9 mouse cellular contexts compared by ENCODE assay signal in genomic region chr6:124918331-124918690, GRCm38 (mm10). TPM values are rescaled to one million over a fixed set of nuclear protein-coding genes. Genes with fewer than 3 reads are reported as not detected.
DNase-seq lines count a peak whose midpoint lies in the region; ATAC-seq and TF ChIP-seq lines count a peak whose summit lies in the region.
"Had no signal": no experiment of that assay in that cellular context is flagged by ENCODE, and none has a peak within 500 bp of the region (broad histone marks: within the 10 kb centered on the region; RNA-seq: fewer than 3 reads in every experiment).

No protein-coding gene starts in this region.

- no peaks in the 10 kb centered on the region for H3K9me3 ChIP-seq in hindbrain, embryonic 14.5 days (ENCODE audit: control insufficient read depth, low read length)
- H3K9me3 ChIP-seq in midbrain, embryonic 14.5 days (ENCODE audit: control insufficient read depth, low read length), result no peaks in the 10 kb centered on the region

- peak overlapping the region; percentile 96 for H3K4me3 ChIP-seq in kidney, adult 2 months (ENCODE audit: insufficient read depth, low read depth, low read length)
- peak overlapping the region; percentile 82 for H3K4me3 ChIP-seq in bone marrow macrophage, adult 2 months (ENCODE audit: insufficient read depth, low read length)
- H3K4me3 ChIP-seq in hindbrain, embryonic 14.5 days (replicated peaks; ENCODE audit: low read length), result peak overlapping the region; percentile 96
- H3K4me3 ChIP-seq in midbrain, embryonic 14.5 days (replicated peaks; ENCODE audit: low read depth, low read length), result peak overlapping the region; percentile 94

- TF ChIP-seq POLR2A in kidney, adult 2 months (IDR thresholded peaks at IDR 0.05; ENCODE audit: low read depth, low read length), result no peak
- TF ChIP-seq POLR2A in bone marrow macrophage, adult 2 months (IDR thresholded peaks at IDR 0.05; ENCODE audit: borderline replicate concordance, low read depth, low read length), result no peak

- no peaks in the 10 kb centered on the region for H3K27me3 ChIP-seq in kidney, adult 2 months (replicated peaks; ENCODE audit: control insufficient read depth, insufficient read depth, low read length)
- H3K27me3 ChIP-seq in hindbrain, embryonic 14.5 days (ENCODE audit: control insufficient read depth, insufficient read depth, low read length), result no peaks in the 10 kb centered on the region
- no peaks in the 10 kb centered on the region for H3K27me3 ChIP-seq in midbrain, embryonic 14.5 days (ENCODE audit: control insufficient read depth, insufficient read depth, low read length)
- H3K27me3 ChIP-seq: Patski had no signal

- peaks cover 27% of the 10 kb centered on the region for H3K4me1 ChIP-seq in kidney, adult 2 months (ENCODE audit: control insufficient read depth, insufficient read depth, low read length)
- H3K4me1 ChIP-seq in bone marrow macrophage, adult 2 months (ENCODE audit: control insufficient read depth, insufficient read depth, low read length), result peaks cover 57% of the 10 kb centered on the region
- H3K4me1 ChIP-seq in hindbrain, embryonic 14.5 days (replicated peaks; ENCODE audit: control insufficient read depth, insufficient read depth, low read length), result peaks cover 53% of the 10 kb centered on the region
- peaks cover 53% of the 10 kb centered on the region for H3K4me1 ChIP-seq in midbrain, embryonic 14.5 days (ENCODE audit: control insufficient read depth, insufficient read depth, low read length)

- DNase-seq in kidney, adult 2 months, result no peak
- no peak for DNase-seq in kidney, postnatal 4 days
- DNase-seq in hindbrain, embryonic 14.5 days (ENCODE audit: low spot score), result no peak
- DNase-seq in midbrain, embryonic 14.5 days, result no peak
- no peak for DNase-seq in adrenal gland, adult 2 months
- DNase-seq in layer of hippocampus, postnatal 25 days (ENCODE audit: extremely low spot score in 1 of 2, low spot score in 1 of 2), result no peak

- no peak for ATAC-seq in hindbrain, embryonic 14.5 days (ENCODE audit: low FRiP score)
- no peak for ATAC-seq in midbrain, embryonic 14.5 days (ENCODE audit: low FRiP score, low TSS enrichment)
- ATAC-seq in inflammation-experienced regulatory T-cells, adult 6 months, result no peak

- peak overlapping the region; percentile 57 for H3K4me2 ChIP-seq in hindbrain, embryonic 14.5 days (replicated peaks)
- peak overlapping the region; percentile 99 for H3K4me2 ChIP-seq in midbrain, embryonic 14.5 days (ENCODE audit: low read length)

- H3K36me3 ChIP-seq in kidney, adult 2 months (ENCODE audit: control insufficient read depth, insufficient read depth, low read length), result peaks cover 3% of the 10 kb centered on the region; the same call in 1 of the 2 replicates
- H3K36me3 ChIP-seq in hindbrain, embryonic 14.5 days (replicated peaks; ENCODE audit: control insufficient read depth, insufficient read depth), result peaks cover 18% of the 10 kb centered on the region
- peaks cover 17% of the 10 kb centered on the region for H3K36me3 ChIP-seq in midbrain, embryonic 14.5 days (ENCODE audit: control insufficient read depth, insufficient read depth, low read length)

- H3K27ac ChIP-seq in kidney, adult 2 months (ENCODE audit: insufficient read depth, low read depth, low read length), result peak overlapping the region; percentile 98
- peak overlapping the region; percentile 33; the same call in 1 of the 2 replicates for H3K27ac ChIP-seq in bone marrow macrophage, adult 2 months (ENCODE audit: insufficient read depth, low read depth, low read length)
- peak overlapping the region; percentile 100 for H3K27ac ChIP-seq in hindbrain, embryonic 14.5 days
- peak overlapping the region; percentile 100 for H3K27ac ChIP-seq in midbrain, embryonic 14.5 days (replicated peaks; ENCODE audit: low read depth, low read length)

- no peak for TF ChIP-seq CTCF in kidney, adult 2 months (conservative IDR thresholded peaks at IDR 0.05; ENCODE audit: insufficient read depth, insufficient read length, low read depth, low read length)
- TF ChIP-seq CTCF in bone marrow macrophage, adult 2 months (IDR thresholded peaks at IDR 0.05; ENCODE audit: low read depth, low read length), result no peak

- H3K9ac ChIP-seq in hindbrain, embryonic 14.5 days, result peak overlapping the region; percentile 100
- peak overlapping the region; percentile 100 for H3K9ac ChIP-seq in midbrain, embryonic 14.5 days (replicated peaks; ENCODE audit: low read length)

- 7% methylated on average over 7 of the region's 7 CpGs for WGBS in kidney, adult 2 months
- 3% methylated on average over 7 of the region's 7 CpGs for WGBS in hindbrain, embryonic 14.5 days
- 4% methylated on average over 7 of the region's 7 CpGs for WGBS in midbrain, embryonic 14.5 days

RNA-seq across cellular contexts. Expression of gene Ptms, which starts 1.6 kb away (rescaled TPM):
- polyA plus RNA-seq in kidney, adult 2 months (2012; rRNA removed), result 1,732 and 2,839 TPM in 2 replicates
- 820 and 821 TPM in 2 replicates for polyA plus RNA-seq in bone marrow macrophage, adult 2 months (2012; ENCODE audit: insufficient read depth, insufficient read length, missing spikeins)
- polyA plus RNA-seq in hindbrain, embryonic 14.5 days (2014; fragmentation: Nextera tagmentation; extraction: Ambion mirVana), result 674 and 707 TPM in 2 replicates
- polyA plus RNA-seq in midbrain, embryonic 14.5 days (2014; fragmentation: Nextera tagmentation; extraction: Ambion mirVana), result 749 and 823 TPM in 2 replicates
- 100 to 1,000 TPM; 828 to 858 TPM for total RNA-seq in adrenal gland, adult 2 months (2021)
- polyA plus RNA-seq in adrenal gland, adult 2 months (2012; rRNA removed), result 2,208 and 2,873 TPM in 2 replicates
- 1,000 to 10,000 TPM; 1,178 to 1,233 TPM for total RNA-seq in layer of hippocampus, postnatal 25 days (2021)
- polyA plus RNA-seq in inflammation-experienced regulatory T-cells, adult 6 months (2017; shearing (Covaris generic)), result 10 to 100 TPM in 2 of 3 experiments, 1 to 10 TPM in 1; 9.5 to 15.5 (median 12.1) TPM

RNA-seq across cellular contexts. Expression of gene Lag3, which starts 6.8 kb away (rescaled TPM):
- 0.80 and 1.5 TPM in 2 replicates for polyA plus RNA-seq in kidney, adult 2 months (2012; rRNA removed)
- 0.44 TPM in 1 of 2 replicates, not detected in the other for polyA plus RNA-seq in bone marrow macrophage, adult 2 months (2012; ENCODE audit: insufficient read depth, insufficient read length, missing spikeins)
- polyA plus RNA-seq in hindbrain, embryonic 14.5 days (2014; fragmentation: Nextera tagmentation; extraction: Ambion mirVana), result 2.1 and 2.8 TPM in 2 replicates
- polyA plus RNA-seq in midbrain, embryonic 14.5 days (2014; fragmentation: Nextera tagmentation; extraction: Ambion mirVana), result 3.3 and 3.5 TPM in 2 replicates
- 1 to 10 TPM; 1.1 to 1.5 TPM for total RNA-seq in adrenal gland, adult 2 months (2021)
- 2.1 and 2.5 TPM in 2 replicates for polyA plus RNA-seq in adrenal gland, adult 2 months (2012; rRNA removed)
- total RNA-seq in layer of hippocampus, postnatal 25 days (2021), result 1 to 10 TPM; 2.4 to 2.6 TPM
- polyA plus RNA-seq in inflammation-experienced regulatory T-cells, adult 6 months (2017; shearing (Covaris generic)), result 10 to 100 TPM; 30.8 to 40.1 (median 38.3) TPM

RNA-seq across cellular contexts. Expression of gene Mlf2, which starts 12.9 kb away (rescaled TPM):
- 402 and 403 TPM in 2 replicates for polyA plus RNA-seq in kidney, adult 2 months (2012; rRNA removed)
- 186 and 188 TPM in 2 replicates for polyA plus RNA-seq in bone marrow macrophage, adult 2 months (2012; ENCODE audit: insufficient read depth, insufficient read length, missing spikeins)
- 577 and 614 TPM in 2 replicates for polyA plus RNA-seq in hindbrain, embryonic 14.5 days (2014; fragmentation: Nextera tagmentation; extraction: Ambion mirVana)
- 535 and 570 TPM in 2 replicates for polyA plus RNA-seq in midbrain, embryonic 14.5 days (2014; fragmentation: Nextera tagmentation; extraction: Ambion mirVana)
- total RNA-seq in adrenal gland, adult 2 months (2021), result 100 to 1,000 TPM; 269 to 320 TPM
- polyA plus RNA-seq in adrenal gland, adult 2 months (2012; rRNA removed), result 390 and 451 TPM in 2 replicates
- 100 to 1,000 TPM; 670 to 704 TPM for total RNA-seq in layer of hippocampus, postnatal 25 days (2021)
- 10 to 100 TPM; 35.6 to 70.5 (median 42.2) TPM for polyA plus RNA-seq in inflammation-experienced regulatory T-cells, adult 6 months (2017; shearing (Covaris generic))

RNA-seq across cellular contexts. Expression of gene Cd4, which starts 30.3 kb away (rescaled TPM):
- polyA plus RNA-seq in kidney, adult 2 months (2012; rRNA removed), result 0.57 and 4.3 TPM in 2 replicates
- polyA plus RNA-seq in bone marrow macrophage, adult 2 months (2012; ENCODE audit: insufficient read depth, insufficient read length, missing spikeins), result 20.6 and 23.4 TPM in 2 replicates
- 0.27 and 0.35 TPM in 2 replicates for polyA plus RNA-seq in hindbrain, embryonic 14.5 days (2014; fragmentation: Nextera tagmentation; extraction: Ambion mirVana)
- polyA plus RNA-seq in midbrain, embryonic 14.5 days (2014; fragmentation: Nextera tagmentation; extraction: Ambion mirVana), result 0.11 and 0.27 TPM in 2 replicates
- total RNA-seq in adrenal gland, adult 2 months (2021), result under 1 TPM; 0.31 to 0.55 TPM
- 0.52 and 0.61 TPM in 2 replicates for polyA plus RNA-seq in adrenal gland, adult 2 months (2012; rRNA removed)
- under 1 TPM; 0.22 to 0.26 TPM for total RNA-seq in layer of hippocampus, postnatal 25 days (2021)
- 100 to 1,000 TPM; 319 to 446 (median 407) TPM for polyA plus RNA-seq in inflammation-experienced regulatory T-cells, adult 6 months (2017; shearing (Covaris generic))
- polyA plus RNA-seq: Patski had no signal

RNA-seq across cellular contexts. Expression of gene Cops7a, which starts 47.0 kb away (rescaled TPM):
- polyA plus RNA-seq in kidney, adult 2 months (2012; rRNA removed), result 268 and 276 TPM in 2 replicates
- 49.3 and 58.7 TPM in 2 replicates for polyA plus RNA-seq in bone marrow macrophage, adult 2 months (2012; ENCODE audit: insufficient read depth, insufficient read length, missing spikeins)
- polyA plus RNA-seq in hindbrain, embryonic 14.5 days (2014; fragmentation: Nextera tagmentation; extraction: Ambion mirVana), result 92.4 and 93.1 TPM in 2 replicates
- 85.6 and 85.9 TPM in 2 replicates for polyA plus RNA-seq in midbrain, embryonic 14.5 days (2014; fragmentation: Nextera tagmentation; extraction: Ambion mirVana)
- 100 to 1,000 TPM; 128 to 152 TPM for total RNA-seq in adrenal gland, adult 2 months (2021)
- 220 and 384 TPM in 2 replicates for polyA plus RNA-seq in adrenal gland, adult 2 months (2012; rRNA removed)
- total RNA-seq in layer of hippocampus, postnatal 25 days (2021), result 100 to 1,000 TPM; 144 to 151 TPM
- 10 to 100 TPM; 36.7 to 65.7 (median 62.6) TPM for polyA plus RNA-seq in inflammation-experienced regulatory T-cells, adult 6 months (2017; shearing (Covaris generic))

Comparison
In these comparisons a context has a peak if more than half of its experiments do, and no peak if none do; other contexts are left out.
1. H3K27ac ChIP-seq: peak in every context shown above with its lines; median percentile 100 in hindbrain, embryonic 14.5 days; 100 in midbrain, embryonic 14.5 days; 98 in kidney, adult 2 months; 33 in bone marrow macrophage, adult 2 months.
2. RNA of gene Ptms, which starts 1.6 kb away (polyA plus RNA-seq): 2,208 to 2,873 TPM in adrenal gland, adult 2 months, 1,732 to 2,839 TPM in kidney, adult 2 months, 820 to 821 TPM in bone marrow macrophage, adult 2 months, 749 to 823 TPM in midbrain, embryonic 14.5 days and 674 to 707 TPM in hindbrain, embryonic 14.5 days; 9.5 to 15.5 TPM in inflammation-experienced regulatory T-cells, adult 6 months; every median in the first group is over 10 times any median in the second.
3. Peak in every context shown above with its lines, with median percentiles within 50 percentile points of each other: H3K4me3 ChIP-seq.